Mouse (Mus musculus) stomach, embryonic 14.5 days (tissue): ENCODE results near the gene Bmyc. TPM values are rescaled to one million over a fixed set of nuclear protein-coding genes. Genes with fewer than 3 reads are reported as not detected.
"Not testable (repeated sequence)": the region's sequence is repeated elsewhere in the genome, so short reads cannot be mapped to it uniquely, and the experiment has no call there.

Experiments
- ATAC-seq: fragments of 200-750 bp; cut with Nextera tagmentation; 2 replicates; pipeline ENCODE4 v1.8.0; 2017; ENCODE audit warnings: low read depth, moderate TSS enrichment; ENCODE audit not compliant: insufficient number of reproducible peaks, insufficient read depth, low FRiP score
- H3K27ac ChIP-seq: fragments of 300-500 bp; sonication (generic); 2 replicates; pipeline ENCODE4 v1.5.1; 2014; ENCODE audit warnings: mild to moderate bottlenecking, low read length, moderate library complexity, mixed read lengths
- H3K27me3 ChIP-seq: fragments of 300-500 bp; sonication (generic); 2 replicates; pipeline ENCODE4 v1.6.1; 2014; ENCODE audit warnings: low read length, control low read depth, mixed read lengths; ENCODE audit not compliant: control insufficient read depth, insufficient read depth
- H3K36me3 ChIP-seq: fragments of 300-500 bp; sonication (generic); 2 replicates; pipeline ENCODE4 v1.6.1; 2014; ENCODE audit warnings: mild to moderate bottlenecking, control low read depth, low read length, moderate library complexity, mixed read lengths; ENCODE audit not compliant: control insufficient read depth, insufficient read depth
- H3K4me1 ChIP-seq: fragments of 300-500 bp; sonication (generic); 2 replicates; pipeline ENCODE4 v1.6.1; 2014; ENCODE audit warnings: low read length, control low read depth, mixed read lengths; ENCODE audit not compliant: control insufficient read depth, insufficient read depth
- H3K4me2 ChIP-seq: fragments of 300-500 bp; sonication (generic); replicated peaks from 2 replicates; pipeline ENCODE4 v1.6.1; 2014; ENCODE audit warnings: low read depth, low read length, control low read depth
- H3K4me3 ChIP-seq: fragments of 300-500 bp; sonication (generic); 2 replicates; pipeline ENCODE4 v1.5.1; 2014; ENCODE audit warnings: low read depth, low read length, control low read depth
- H3K9ac ChIP-seq: fragments of 300-500 bp; sonication (generic); replicated peaks from 2 replicates; pipeline ENCODE4 v1.6.1; 2014; ENCODE audit warnings: low read depth, mild to moderate bottlenecking, control low read depth, low read length, moderate library complexity, mixed read lengths
- H3K9me3 ChIP-seq: fragments of 300-500 bp; sonication (generic); 2 replicates; pipeline ENCODE4 v1.6.1; 2016; ENCODE audit warnings: low read depth, low read length, control low read depth; ENCODE audit not compliant: control insufficient read depth
- WGBS: fragments of 180-500 bp; shearing (Covaris S2); extraction: QIAGEN DNeasy Blood & Tissue Kit; methylation state at CpG from one replicate; pipeline ENCODE4 v1.1.7; 2014; 5-methylcytosine and 5-hydroxymethylcytosine counted together
- polyA plus RNA-seq: library from polyadenylated mRNA; unstranded; fragments of >200 nt; fragmentation: Nextera tagmentation; extraction: Ambion mirVana; gene quantifications from 2 replicates; pipeline ENCODE4 v1.2.1, GENCODE M21; 2014

Bmyc gene
- polyA plus RNA-seq, 1 experiment from 2014 or later, result 72.0 TPM

- 0 out of 2 replicates have a peak, but pooled peaks cover 3% of the 10 kb centered on the region for H3K36me3 ChIP-seq
- H3K27me3 ChIP-seq, result no peaks in the 10 kb centered on the region
- no peak overlapping the region for H3K9ac ChIP-seq
- no peak overlapping the region for H3K27ac ChIP-seq
- H3K4me3 ChIP-seq, result no peak overlapping the region
- 77% methylated on average over 4 of the region's 4 CpGs for WGBS
- no peaks in the 10 kb centered on the region for H3K9me3 ChIP-seq
- no peak for ATAC-seq
- H3K4me2 ChIP-seq, result no peak overlapping the region
- H3K4me1 ChIP-seq, result peaks cover 3% of the 10 kb centered on the region; the same call in 1 of the 2 replicates
Observed at GRCm38 (mm10) chr2:25703706-25704105, 2.8 kb upstream of the Bmyc start.

DNA sequence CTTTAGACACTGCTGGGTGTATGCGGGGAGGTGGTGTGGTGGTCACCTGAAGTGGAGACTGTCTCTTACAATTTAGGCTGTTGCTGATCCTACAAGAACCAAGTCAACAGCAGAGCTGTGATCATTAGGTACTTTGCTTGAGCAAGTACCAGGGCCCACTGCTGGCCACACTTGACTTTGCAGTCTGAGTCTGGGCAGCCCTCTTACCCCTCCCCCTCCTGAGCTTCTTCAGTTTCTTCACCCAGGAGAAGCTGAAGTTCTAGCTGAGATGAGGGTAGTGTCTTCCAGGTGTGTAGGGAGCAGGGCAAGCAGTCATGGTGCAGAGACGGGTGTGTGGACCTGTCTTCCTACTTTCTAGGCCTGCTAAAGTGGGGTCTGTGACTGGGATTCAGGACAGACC lies 1.6 kb downstream of the Bmyc start:
- Histone ChIP-seq H3K4me3 (no peak overlapping the region), H3K9me3 (no peaks in the 10 kb centered on the region), H3K27ac (no peak overlapping the region), H3K36me3 (0 out of 2 replicates have a peak, but pooled peaks cover 3% of the 10 kb centered on the region), H3K4me1 (peaks cover 5% of the 10 kb centered on the region; the same call in 1 of the 2 replicates), H3K4me2 (peak overlapping the region; percentile 18; the same call in 1 of the 2 replicates), H3K9ac (no peak overlapping the region), H3K27me3 (no peaks in the 10 kb centered on the region)
- no peak; the same call in 1 of the 2 replicates for ATAC-seq
- WGBS, result 76% methylated on average over 2 of the region's 2 CpGs

DNA sequence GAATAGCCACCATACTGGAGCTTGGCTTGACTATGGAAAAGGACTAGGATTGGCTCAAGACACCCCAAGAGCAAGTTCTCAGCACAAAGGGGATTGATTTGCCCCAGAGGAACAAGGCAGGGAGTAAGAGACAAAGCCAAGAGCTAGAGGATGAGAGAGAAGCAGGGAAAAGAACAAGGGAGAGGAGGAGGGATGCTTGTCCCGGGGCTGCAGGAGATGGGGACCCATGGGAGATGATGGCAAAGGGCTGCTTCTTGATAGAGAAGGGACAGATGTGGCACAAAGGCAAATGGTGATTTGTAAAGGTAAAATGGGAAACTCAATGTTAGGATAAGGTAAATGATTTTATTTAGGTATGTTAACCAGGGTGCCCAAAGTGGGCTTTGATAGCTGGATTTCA lies 2.5 kb downstream of the Bmyc start:
- not testable (repeated sequence) for H3K4me3 ChIP-seq, H3K4me1 ChIP-seq, H3K27me3 ChIP-seq, H3K27ac ChIP-seq, H3K36me3 ChIP-seq, H3K9me3 ChIP-seq, H3K4me2 ChIP-seq, ATAC-seq, H3K9ac ChIP-seq
- WGBS, result 100% methylated on average over 1 of the region's 1 CpGs

GRCm38 (mm10) chr2:25709791-25710190 lies 3.3 kb downstream of the Bmyc start:
- WGBS, result 78% methylated on average over 2 of the region's 2 CpGs
- H3K27me3 ChIP-seq, H3K9ac ChIP-seq, H3K4me2 ChIP-seq, ATAC-seq, H3K36me3 ChIP-seq, H3K4me3 ChIP-seq, H3K9me3 ChIP-seq, H3K27ac ChIP-seq, H3K4me1 ChIP-seq: not testable (repeated sequence)

GRCm38 (mm10) chr2:25711641-25712040 lies 5.1 kb downstream of the Bmyc start:
- H3K9me3 ChIP-seq, H3K36me3 ChIP-seq, H3K4me3 ChIP-seq, H3K4me2 ChIP-seq, H3K27me3 ChIP-seq, ATAC-seq, H3K4me1 ChIP-seq, H3K27ac ChIP-seq, H3K9ac ChIP-seq: not testable (repeated sequence)
- 7% methylated on average over 3 of the region's 3 CpGs for WGBS

DNA sequence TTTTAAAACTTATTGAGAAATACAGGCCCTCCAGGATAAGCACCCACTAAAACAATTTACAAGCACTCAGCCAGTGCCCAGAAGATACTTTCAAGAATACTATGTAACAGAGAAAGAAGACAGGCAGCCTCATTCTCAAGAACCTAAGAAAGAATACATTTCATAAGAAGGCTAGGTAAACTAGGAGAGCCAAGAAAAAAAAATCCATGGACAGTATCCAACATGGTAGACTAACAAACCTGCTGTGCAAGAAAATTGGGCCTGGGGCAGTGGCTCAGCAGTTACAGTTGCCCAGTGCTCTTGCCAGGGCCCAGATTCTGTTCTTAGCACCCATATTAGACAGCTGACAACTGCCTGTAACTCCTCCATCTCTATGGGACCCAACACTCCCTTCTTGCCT lies 10.7 kb downstream of the Bmyc start:
- Histone ChIP-seq H3K4me2 (no peak overlapping the region), H3K4me3 (no peak overlapping the region), H3K9me3 (peaks cover 4% of the 10 kb centered on the region; the same call in 1 of the 2 replicates), H3K9ac (no peak overlapping the region), H3K36me3 (no peaks in the 10 kb centered on the region), H3K27me3 (no peaks in the 10 kb centered on the region), H3K4me1 (no peaks in the 10 kb centered on the region), H3K27ac (no peak overlapping the region)
- no peak for ATAC-seq

- ATAC-seq, result no peak
- Histone ChIP-seq H3K27ac (no peak overlapping the region), H3K9me3 (no peaks in the 10 kb centered on the region), H3K4me2 (no peak overlapping the region), H3K9ac (no peak overlapping the region), H3K36me3 (no peaks in the 10 kb centered on the region), H3K27me3 (no peaks in the 10 kb centered on the region), H3K4me3 (no peak overlapping the region), H3K4me1 (no peaks in the 10 kb centered on the region)
- WGBS, result 66% methylated on average over 2 of the region's 2 CpGs
Observed at GRCm38 (mm10) chr2:25733199-25733930, 26.8 kb downstream of the Bmyc start.

DNA sequence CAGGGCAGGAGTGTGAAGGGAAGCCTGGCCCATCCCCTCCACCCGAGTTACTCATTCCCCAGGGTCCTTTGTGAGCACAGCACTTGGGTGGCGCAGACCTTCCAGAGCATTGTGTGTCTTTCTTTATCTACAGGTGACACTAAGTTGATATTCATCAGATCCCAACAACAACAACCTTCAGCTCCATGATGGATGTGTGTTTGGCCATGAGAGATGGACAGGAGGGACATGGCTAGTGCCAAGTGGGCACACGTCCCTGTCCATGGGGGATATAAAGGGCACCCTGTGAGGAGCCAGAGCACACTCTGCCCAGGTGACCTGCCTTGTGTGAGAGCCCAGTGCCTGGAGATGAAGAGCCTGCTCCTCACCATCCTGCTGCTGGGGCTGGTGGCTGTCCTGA lies 30.2 kb downstream of the Bmyc start, which contains the start of gene Obp2b:
Gene Obp2b, plus strand, starts transcription at position 301 of the 400 bp plus-strand sequence.
- not testable (repeated sequence) for H3K4me2 ChIP-seq, ATAC-seq, H3K36me3 ChIP-seq, H3K9me3 ChIP-seq, H3K27me3 ChIP-seq, H3K4me1 ChIP-seq, H3K27ac ChIP-seq, H3K4me3 ChIP-seq, H3K9ac ChIP-seq
- WGBS, result 79% methylated on average over 3 of the region's 3 CpGs

DNA sequence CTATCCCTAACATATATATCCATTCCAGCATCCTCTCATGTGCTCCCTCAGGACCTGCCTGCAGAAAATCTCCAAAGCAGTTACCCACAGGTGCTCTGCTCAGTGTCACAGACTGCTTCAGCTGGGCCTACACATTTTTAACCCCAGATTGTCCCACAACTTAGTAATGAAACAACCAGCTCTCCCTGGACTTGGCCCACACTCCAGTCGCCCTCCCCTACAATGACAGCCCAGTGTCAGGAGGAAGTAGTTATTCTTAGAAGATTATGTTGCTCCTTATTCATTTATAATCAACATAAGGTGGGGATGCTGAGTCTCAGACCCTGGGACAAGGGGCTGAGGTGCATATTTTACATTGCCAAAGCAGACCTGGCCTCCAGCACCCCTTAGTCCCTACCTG lies 35.1 kb downstream of the Bmyc start:
- no peaks in the 10 kb centered on the region for H3K9me3 ChIP-seq
- 62% methylated on average over 1 of the region's 1 CpGs for WGBS
- H3K9ac ChIP-seq, result no peak overlapping the region
- no peaks in the 10 kb centered on the region for H3K4me1 ChIP-seq
- ATAC-seq, result no peak
- no peak overlapping the region for H3K4me3 ChIP-seq
- H3K36me3 ChIP-seq, result no peaks in the 10 kb centered on the region
- H3K4me2 ChIP-seq, result no peak overlapping the region
- H3K27ac ChIP-seq, result no peak overlapping the region
- H3K27me3 ChIP-seq, result no peaks in the 10 kb centered on the region
